Mouse (Mus musculus) v-Abl transformed pro-B cells (cell line): ENCODE results near the gene Nudt13.

ENCODE experiments used
- in situ Hi-C, 2 experiments: fragments of 400-800 bp; cut with MboI; formaldehyde crosslinking; loops; one replicate each; pipeline ENCODE4 v1.15.1; 2025; ENCODE audit not compliant: unreplicated experiment in 2 of 2

The Nudt13 gene

DNA sequence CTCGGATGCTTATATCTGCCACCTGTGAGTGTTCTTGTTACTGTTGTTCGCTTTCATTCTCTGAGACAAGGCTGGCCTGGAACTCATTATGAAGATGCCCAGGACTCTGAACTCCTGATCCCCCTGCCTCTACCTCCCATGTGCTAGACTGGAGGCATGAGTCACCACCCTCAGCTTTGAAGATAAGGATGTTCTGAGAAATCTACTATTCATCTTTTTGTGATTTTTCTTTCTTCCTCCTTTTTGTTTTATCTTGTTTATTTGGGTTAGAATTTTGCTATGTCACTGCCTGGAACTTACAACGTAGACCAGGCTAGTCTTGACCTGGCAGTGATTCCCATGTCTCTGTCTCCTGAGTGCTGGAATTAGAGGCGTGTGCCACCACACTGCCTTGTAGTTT is 36.8 kb downstream of the Nudt13 start:
- in situ Hi-C loops: no loop called here

- in situ Hi-C loops: no loop called here
These were observed 44.9 kb downstream of the Nudt13 start for GRCm38 (mm10) chr14:20339415-20339814.

GRCm38 (mm10) chr14:20340149-20340548 is 45.7 kb downstream of the Nudt13 start:
- in situ Hi-C loops: loop anchor here (10.0 kb wide), 1 partner anchor 325 kb away; the partner anchor contains the start of gene Synpo2l (in 2 of the 2)

DNA sequence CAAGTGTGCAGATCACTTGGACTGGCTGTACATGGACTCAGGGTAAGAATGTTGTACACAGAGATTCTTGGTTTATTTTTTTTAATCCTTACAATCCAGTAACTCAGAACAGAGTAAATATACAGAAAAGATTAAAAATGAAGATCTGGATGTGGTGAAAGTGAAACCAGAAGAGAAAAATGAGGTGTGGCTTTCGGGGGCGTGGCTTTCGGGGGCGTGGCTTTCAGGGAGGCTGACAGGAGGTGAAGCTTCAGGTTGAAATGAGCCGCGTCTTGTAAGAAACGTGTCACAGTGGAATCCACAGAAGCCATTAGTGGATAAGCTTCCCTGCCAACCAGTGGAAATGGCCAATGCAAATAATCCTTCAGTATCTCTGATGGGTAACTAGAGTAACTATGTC is 46.4 kb downstream of the Nudt13 start:
- in situ Hi-C loops: loop anchor here (10.0 kb wide), 1 partner anchor 324 kb away; the partner anchor contains the start of gene Synpo2l (in 2 of the 2)

GRCm38 (mm10) chr14:20345885-20346284 is 51.4 kb downstream of the Nudt13 start:
- in situ Hi-C loops: loop anchor here (5.0 to 10.0 kb wide), 2 partner anchors 51 to 319 kb away; partner anchors contain the start of gene Synpo2l (in 2 of the 2)

GRCm38 (mm10) chr14:20347441-20347990 is 53.0 kb downstream of the Nudt13 start:
- in situ Hi-C loops: loop anchor here (5.0 to 10.0 kb wide), 2 partner anchors 50 to 317 kb away; partner anchors contain the start of gene Synpo2l (in 2 of the 2)

- in situ Hi-C loops: loop anchor here (5.0 to 10.0 kb wide), 2 partner anchors 49 to 317 kb away; partner anchors contain the start of gene Synpo2l (in 2 of the 2)
These were observed 53.6 kb downstream of the Nudt13 start, which contains the start of the genes Ecd and Fam149b for GRCm38 (mm10) chr14:20347991-20348541. Gene Ecd, minus strand, starts transcription at chr14:20348121. Gene Fam149b, plus strand, starts transcription at chr14:20348162.

DNA sequence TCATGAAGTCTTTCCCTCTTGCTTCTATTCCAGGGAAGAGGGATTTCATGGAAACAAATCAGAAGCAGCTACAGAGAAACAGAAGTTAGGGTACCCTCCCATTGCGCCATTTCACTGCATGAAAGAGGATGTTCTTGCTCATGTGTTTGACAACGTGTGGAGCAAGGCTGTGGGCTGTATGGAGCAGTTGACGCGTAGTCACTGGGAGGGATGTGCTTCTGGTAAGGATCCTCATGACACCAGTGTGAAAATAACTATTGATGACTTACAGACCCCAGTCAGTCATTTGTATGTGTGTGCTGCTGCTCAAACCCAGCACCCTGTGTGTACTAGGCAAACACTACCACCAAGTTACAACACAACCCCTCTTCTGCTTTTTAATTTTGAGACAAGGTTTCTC is 68.7 kb downstream of the Nudt13 start:
- in situ Hi-C loops: no loop called here
